Mouse (Mus musculus): ENCODE measurements around the gene Alyref2.
A peak's percentile ranks its signal among the peaks of the same experiment; 100 is the strongest.

DNA sequence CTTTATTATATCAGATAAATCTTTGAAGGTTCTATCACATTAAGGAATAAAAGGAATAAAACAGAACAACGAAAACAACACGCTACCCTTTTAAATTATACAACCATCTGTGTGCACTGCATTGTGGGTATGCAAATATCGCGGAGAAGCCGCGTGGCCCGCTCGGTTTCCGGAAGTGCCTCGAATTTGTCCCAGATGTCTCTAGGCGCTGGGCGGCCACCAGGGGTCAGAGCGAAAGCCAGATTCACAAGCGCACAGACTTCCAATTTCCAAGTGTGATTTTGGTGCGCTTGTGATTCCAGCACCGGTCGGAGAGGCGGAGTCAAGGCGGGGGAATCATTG lies at the start of gene Alyref2:
- TF ChIP-seq CTCF (IDR thresholded peaks at IDR 0.05; ENCODE audit: low read depth) = peak; percentile 86
- TF ChIP-seq EP300 (IDR thresholded peaks at IDR 0.05; ENCODE audit: low read depth) = peak; percentile 78

Measured in liver, postnatal 0 days (tissue).